In genomic region chr17:71011931-71012662, GRCm38 (mm10) we compare ENCODE assay signal across 12 mouse cellular contexts.
"Had no signal": no experiment of that assay in that cellular context is flagged by ENCODE, and none has a peak within 500 bp of the region (broad histone marks: within the 10 kb centered on the region; RNA-seq: fewer than 3 reads in every experiment).

No protein-coding gene starts in this region.

- H3K27ac ChIP-seq: kidney, embryonic 15.5 days; left cerebral cortex, adult 2 months; liver, embryonic 13.5 days; macrophage had no signal

- H3K4me1 ChIP-seq: liver, embryonic 13.5 days had no signal

- H3K4me3 ChIP-seq: kidney, embryonic 15.5 days; left cerebral cortex, adult 2 months; liver, embryonic 13.5 days had no signal

- H3K4me2 ChIP-seq: kidney, embryonic 15.5 days; liver, embryonic 13.5 days had no signal

- H3K27me3 ChIP-seq: kidney, embryonic 15.5 days; liver, embryonic 13.5 days had no signal

- H3K9me3 ChIP-seq: kidney, embryonic 15.5 days; liver, embryonic 13.5 days had no signal

- H3K36me3 ChIP-seq: kidney, embryonic 15.5 days; liver, embryonic 13.5 days had no signal

- DNase-seq: kidney, postnatal 10 days; kidney, postnatal 36 days; layer of hippocampus, postnatal 36 days; liver, embryonic 13.5 days; lung, adult 2 months; lung, postnatal 14 days; midbrain, embryonic 14.5 days; thymus, adult 18-20 months; thymus, postnatal 4 days had no signal

- H3K9ac ChIP-seq: kidney, embryonic 15.5 days; liver, embryonic 13.5 days had no signal
